Mouse (Mus musculus): ENCODE measurements around the gene Snn. TPM values are rescaled to one million over a fixed set of nuclear protein-coding genes. Genes with fewer than 3 reads are reported as not detected.
A peak's percentile ranks its signal among the peaks of the same experiment; 100 is the strongest.

Gene Snn
- polyA plus RNA-seq, 1 experiment from 2014 or later = 34.0 TPM

GRCm38 (mm10) chr16:11050226-11050625 lies 10.5 kb upstream of the Snn start:
- Histone ChIP-seq H3K4me2 (no peak overlapping the region), H3K27ac (no peak overlapping the region), H3K27me3 (no peaks in the 10 kb centered on the region), H3K9ac (no peak overlapping the region), H3K9me3 (replicated peaks) (no peaks in the 10 kb centered on the region), H3K4me3 (no peak overlapping the region), H3K4me1 (replicated peaks) (peaks cover 14% of the 10 kb centered on the region), H3K36me3 (no peaks in the 10 kb centered on the region)
- 82% methylated on average over 2 of the region's 2 CpGs for WGBS
- no peak for ATAC-seq (replicated peaks; ENCODE audit: insufficient number of reproducible peaks, insufficient read depth, low FRiP score, low read depth)

GRCm38 (mm10) chr16:11051134-11051533 lies 9.6 kb upstream of the Snn start:
- 87% methylated on average over 11 of the region's 11 CpGs for WGBS
- Histone ChIP-seq H3K27ac (no peak overlapping the region), H3K27me3 (no peaks in the 10 kb centered on the region), H3K9ac (no peak overlapping the region), H3K4me3 (no peak overlapping the region), H3K4me2 (no peak overlapping the region), H3K4me1 (replicated peaks) (peaks cover 18% of the 10 kb centered on the region), H3K36me3 (no peaks in the 10 kb centered on the region), H3K9me3 (replicated peaks) (no peaks in the 10 kb centered on the region)
- ATAC-seq (replicated peaks; ENCODE audit: insufficient number of reproducible peaks, insufficient read depth, low FRiP score, low read depth) = no peak

- 64% methylated on average over 6 of the region's 6 CpGs for WGBS
- no peaks in the 10 kb centered on the region for H3K36me3 ChIP-seq
- H3K4me3 ChIP-seq = no peak overlapping the region
- H3K27ac ChIP-seq = no peak overlapping the region
- no peak overlapping the region for H3K4me2 ChIP-seq
- H3K9me3 ChIP-seq (replicated peaks) = no peaks in the 10 kb centered on the region
- H3K4me1 ChIP-seq (replicated peaks) = peaks cover 12% of the 10 kb centered on the region
- no peak overlapping the region for H3K9ac ChIP-seq
- no peak for ATAC-seq (replicated peaks; ENCODE audit: insufficient number of reproducible peaks, insufficient read depth, low FRiP score, low read depth)
- H3K27me3 ChIP-seq = no peaks in the 10 kb centered on the region
Observed at GRCm38 (mm10) chr16:11054409-11054808, 6.3 kb upstream of the Snn start.

- Histone ChIP-seq H3K9ac (no peak overlapping the region), H3K36me3 (no peaks in the 10 kb centered on the region), H3K4me3 (no peak overlapping the region), H3K9me3 (replicated peaks) (no peaks in the 10 kb centered on the region), H3K27me3 (no peaks in the 10 kb centered on the region), H3K4me1 (replicated peaks) (peaks cover 12% of the 10 kb centered on the region), H3K4me2 (no peak overlapping the region), H3K27ac (no peak overlapping the region)
- whole genome bisulfite sequencing = 61% methylated on average over 6 of the region's 6 CpGs
- ATAC-seq (replicated peaks; ENCODE audit: insufficient number of reproducible peaks, insufficient read depth, low FRiP score, low read depth) = no peak
Observed at GRCm38 (mm10) chr16:11054871-11055270, 5.9 kb upstream of the Snn start.

GRCm38 (mm10) chr16:11055916-11056315 lies 4.8 kb upstream of the Snn start:
- Histone ChIP-seq H3K9me3 (replicated peaks) (no peaks in the 10 kb centered on the region), H3K27ac (no peak overlapping the region), H3K4me1 (replicated peaks) (peaks cover 12% of the 10 kb centered on the region), H3K27me3 (no peaks in the 10 kb centered on the region), H3K36me3 (no peaks in the 10 kb centered on the region), H3K9ac (no peak overlapping the region), H3K4me3 (no peak overlapping the region), H3K4me2 (no peak overlapping the region)
- WGBS = 60% methylated on average over 5 of the region's 5 CpGs
- no peak for ATAC-seq (replicated peaks; ENCODE audit: insufficient number of reproducible peaks, insufficient read depth, low FRiP score, low read depth)

GRCm38 (mm10) chr16:11062794-11063721 lies 2.3 kb downstream of the Snn start:
- WGBS = 17% methylated on average over 13 of the region's 13 CpGs
- Histone ChIP-seq H3K4me1 (replicated peaks) (peaks cover 44% of the 10 kb centered on the region), H3K36me3 (no peaks in the 10 kb centered on the region), H3K27me3 (no peaks in the 10 kb centered on the region), H3K4me3 (no peak overlapping the region), H3K9me3 (replicated peaks) (no peaks in the 10 kb centered on the region), H3K9ac (peak overlapping the region; percentile 24; the same call in 1 of the 2 replicates), H3K27ac (peak overlapping the region; percentile 89), H3K4me2 (peak overlapping the region; percentile 29)
- ATAC-seq (replicated peaks; ENCODE audit: insufficient number of reproducible peaks, insufficient read depth, low FRiP score, low read depth) = peak; percentile 59

- Histone ChIP-seq H3K27ac (peak overlapping the region; percentile 89), H3K4me1 (replicated peaks) (peaks cover 57% of the 10 kb centered on the region), H3K4me3 (no peak overlapping the region), H3K36me3 (no peaks in the 10 kb centered on the region), H3K9ac (0 out of 2 replicates have a peak overlapping the region, but pooled peaks have one; percentile 11), H3K4me2 (0 out of 2 replicates have a peak overlapping the region, but pooled peaks have one; percentile 91), H3K9me3 (replicated peaks) (no peaks in the 10 kb centered on the region), H3K27me3 (no peaks in the 10 kb centered on the region)
- WGBS = 84% methylated on average over 4 of the region's 4 CpGs
- no peak for ATAC-seq (replicated peaks; ENCODE audit: insufficient number of reproducible peaks, insufficient read depth, low FRiP score, low read depth)
Observed at GRCm38 (mm10) chr16:11064341-11064740, 3.6 kb downstream of the Snn start.

GRCm38 (mm10) chr16:11064742-11065141 lies 4.0 kb downstream of the Snn start:
- no peak for ATAC-seq (replicated peaks; ENCODE audit: insufficient number of reproducible peaks, insufficient read depth, low FRiP score, low read depth)
- no peak overlapping the region for H3K9ac ChIP-seq
- no peak overlapping the region for H3K27ac ChIP-seq
- H3K4me3 ChIP-seq = 0 out of 2 replicates have a peak overlapping the region, but pooled peaks have one; percentile 92
- H3K4me1 ChIP-seq (replicated peaks) = peaks cover 61% of the 10 kb centered on the region
- H3K27me3 ChIP-seq = no peaks in the 10 kb centered on the region
- no peaks in the 10 kb centered on the region for H3K9me3 ChIP-seq (replicated peaks)
- H3K4me2 ChIP-seq = peak overlapping the region; percentile 91; the same call in 1 of the 2 replicates
- WGBS = 83% methylated on average over 6 of the region's 6 CpGs
- no peaks in the 10 kb centered on the region for H3K36me3 ChIP-seq

- Histone ChIP-seq H3K9me3 (replicated peaks) (no peaks in the 10 kb centered on the region), H3K36me3 (no peaks in the 10 kb centered on the region), H3K27me3 (no peaks in the 10 kb centered on the region), H3K9ac (peak overlapping the region; percentile 53), H3K4me3 (peak overlapping the region; percentile 92), H3K27ac (peak overlapping the region; percentile 96), H3K4me2 (peak overlapping the region; percentile 91), H3K4me1 (replicated peaks) (peaks cover 68% of the 10 kb centered on the region)
- 53% methylated on average over 5 of the region's 5 CpGs for WGBS
- no peak for ATAC-seq (replicated peaks; ENCODE audit: insufficient number of reproducible peaks, insufficient read depth, low FRiP score, low read depth)
Observed at GRCm38 (mm10) chr16:11065431-11065830, 4.7 kb downstream of the Snn start.

GRCm38 (mm10) chr16:11066029-11066832 lies 5.5 kb downstream of the Snn start, which contains the start of gene Litaf:
Gene Litaf, minus strand, starts transcription at chr16:11066157.
- Histone ChIP-seq H3K4me2 (peak within 1 kb of the TSS; percentile 91), H3K27ac (peak within 1 kb of the TSS; percentile 96), H3K36me3 (no peaks in the 10 kb centered on the region), H3K9me3 (replicated peaks) (no peaks in the 10 kb centered on the region), H3K4me3 (peak within 1 kb of the TSS; percentile 92), H3K9ac (peak within 1 kb of the TSS; percentile 95), H3K27me3 (no peaks in the 10 kb centered on the region), H3K4me1 (replicated peaks) (peaks cover 73% of the 10 kb centered on the region)
- WGBS = under 1% methylated on average over 73 of the region's 78 CpGs
- ATAC-seq (replicated peaks; ENCODE audit: insufficient number of reproducible peaks, insufficient read depth, low FRiP score, low read depth) = peak; percentile 95

GRCm38 (mm10) chr16:11066833-11067191 lies 6.1 kb downstream of the Snn start:
- Histone ChIP-seq H3K4me1 (replicated peaks) (peaks cover 74% of the 10 kb centered on the region), H3K4me2 (peak overlapping the region; percentile 91)

More at GRCm38 (mm10) chr16:11066833-11067191, 6.1 kb downstream of the Snn start:
- Histone ChIP-seq H3K4me3 (peak overlapping the region; percentile 92), H3K36me3 (no peaks in the 10 kb centered on the region), H3K27ac (peak overlapping the region; percentile 96), H3K27me3 (no peaks in the 10 kb centered on the region), H3K9me3 (replicated peaks) (no peaks in the 10 kb centered on the region), H3K9ac (peak overlapping the region; percentile 95)
- ATAC-seq (replicated peaks; ENCODE audit: insufficient number of reproducible peaks, insufficient read depth, low FRiP score, low read depth) = no peak; the same call in 1 of the 2 replicates
- WGBS = under 1% methylated on average over 22 of the region's 22 CpGs

All from heart, embryonic 15.5 days (tissue).